Mouse (Mus musculus) ES-Bruce4 (cell line): ENCODE results near the gene Rps27l. TPM values are rescaled to one million over a fixed set of nuclear protein-coding genes. Genes with fewer than 3 reads are reported as not detected.

Source experiments
- H3K27ac ChIP-seq: 2 replicates; pipeline ENCODE4 v1.5.1; 2012; ENCODE audit warnings: low read length, inconsistent platforms; ENCODE audit not compliant: insufficient read depth
- H3K27me3 ChIP-seq: 2 replicates; pipeline ENCODE4 v1.6.1; 2012; ENCODE audit warnings: mild to moderate bottlenecking, low read length, inconsistent platforms; ENCODE audit not compliant: control insufficient read depth, poor library complexity, insufficient read depth, severe bottlenecking
- H3K36me3 ChIP-seq: 2 replicates; pipeline ENCODE4 v1.6.1; 2012; ENCODE audit warnings: inconsistent platforms, mild to moderate bottlenecking, low read length, moderate library complexity; ENCODE audit not compliant: control insufficient read depth, poor library complexity, insufficient read depth, severe bottlenecking
- H3K4me1 ChIP-seq: one replicate; pipeline ENCODE4 v1.8.1; 2011; ENCODE audit warnings: low read length; ENCODE audit not compliant: control insufficient read depth, insufficient read depth
- H3K4me3 ChIP-seq: 2 replicates; pipeline ENCODE4 v1.5.1; 2011; ENCODE audit warnings: low read depth, mild to moderate bottlenecking, low read length
- H3K9ac ChIP-seq: 2 replicates; pipeline ENCODE4 v1.6.1; 2012; ENCODE audit warnings: low read depth, mild to moderate bottlenecking, inconsistent platforms; ENCODE audit not compliant: poor library complexity, severe bottlenecking
- H3K9me3 ChIP-seq: replicated peaks from 2 replicates; pipeline ENCODE4 v1.6.1; 2012; ENCODE audit warnings: mild to moderate bottlenecking, low read length, inconsistent platforms; ENCODE audit not compliant: control insufficient read depth, poor library complexity, insufficient read depth, severe bottlenecking
- CTCF ChIP-seq: IDR thresholded peaks from one replicate; pipeline ENCODE4 v1.8.1; 2011; ENCODE audit warnings: low read depth, low read length
- EP300 ChIP-seq: IDR thresholded peaks from 2 replicates; pipeline ENCODE4 v1.6.1; 2011; ENCODE audit warnings: low read depth, low read length; ENCODE audit not compliant: insufficient read depth
- POLR2A ChIP-seq: IDR thresholded peaks from one replicate; pipeline ENCODE4 v1.8.1; 2011; ENCODE audit warnings: low read length; ENCODE audit not compliant: insufficient read depth
- polyA plus RNA-seq: library from polyadenylated mRNA; stranded (reverse); fragments of >200 nt; gene quantifications from 2 replicates; pipeline ENCODE4 v1.2.4, GENCODE M21; 2011; ENCODE audit warnings: low read depth; ENCODE audit not compliant: missing spikeins, insufficient read depth, insufficient read length

The Rps27l gene
- polyA plus RNA-seq, 1 experiment: 880 TPM

- H3K27ac ChIP-seq: no peak overlapping the region
- no peaks in the 10 kb centered on the region for H3K4me1 ChIP-seq
- no peaks in the 10 kb centered on the region for H3K27me3 ChIP-seq
- H3K4me3 ChIP-seq: no peak overlapping the region
- TF ChIP-seq POLR2A (no peak), EP300 (no peak), CTCF (no peak)
- H3K9me3 ChIP-seq: no peaks in the 10 kb centered on the region
- H3K36me3 ChIP-seq: no peaks in the 10 kb centered on the region
- H3K9ac ChIP-seq: no peak overlapping the region
These were observed 25.2 kb downstream of the Rps27l start for GRCm38 (mm10) chr9:66971116-66971515.

GRCm38 (mm10) chr9:66974721-66975225 lies 28.9 kb downstream of the Rps27l start:
- no peaks in the 10 kb centered on the region for H3K36me3 ChIP-seq
- TF ChIP-seq EP300 (no peak), POLR2A (no peak), CTCF (no peak)

GRCm38 (mm10) chr9:66975239-66975645 lies 29.4 kb downstream of the Rps27l start, which contains the start of gene Lactb:
Gene Lactb, minus strand, starts transcription at chr9:66975484.
- TF ChIP-seq EP300 (no peak), CTCF (no peak)
- no peak within 1 kb of the TSS for H3K27ac ChIP-seq
- H3K4me1 ChIP-seq: no peaks in the 10 kb centered on the region
- no peaks in the 10 kb centered on the region for H3K36me3 ChIP-seq
- H3K27me3 ChIP-seq: no peaks in the 10 kb centered on the region; the same call in 1 of the 2 replicates
- peak within 1 kb of the TSS; percentile 82 for H3K4me3 ChIP-seq
- H3K9me3 ChIP-seq: no peaks in the 10 kb centered on the region
- peak within 1 kb of the TSS; percentile 45 for H3K9ac ChIP-seq

More at GRCm38 (mm10) chr9:66974721-66975225, 28.9 kb downstream of the Rps27l start:
- peak overlapping the region; percentile 82 for H3K4me3 ChIP-seq
- no peaks in the 10 kb centered on the region for H3K9me3 ChIP-seq
- no peak overlapping the region for H3K27ac ChIP-seq
- no peaks in the 10 kb centered on the region; the same call in 1 of the 2 replicates for H3K27me3 ChIP-seq
- no peaks in the 10 kb centered on the region for H3K4me1 ChIP-seq
- peak overlapping the region; percentile 45 for H3K9ac ChIP-seq

- TF ChIP-seq EP300 (no peak), CTCF (no peak), POLR2A (no peak)
- Histone ChIP-seq H3K4me1 (no peaks in the 10 kb centered on the region), H3K4me3 (no peak overlapping the region), H3K27me3 (peaks cover 1% of the 10 kb centered on the region; the same call in 1 of the 2 replicates), H3K27ac (no peak overlapping the region), H3K36me3 (no peaks in the 10 kb centered on the region), H3K9ac (no peak overlapping the region), H3K9me3 (no peaks in the 10 kb centered on the region)
These were observed 31.2 kb downstream of the Rps27l start for GRCm38 (mm10) chr9:66977121-66977520.

DNA sequence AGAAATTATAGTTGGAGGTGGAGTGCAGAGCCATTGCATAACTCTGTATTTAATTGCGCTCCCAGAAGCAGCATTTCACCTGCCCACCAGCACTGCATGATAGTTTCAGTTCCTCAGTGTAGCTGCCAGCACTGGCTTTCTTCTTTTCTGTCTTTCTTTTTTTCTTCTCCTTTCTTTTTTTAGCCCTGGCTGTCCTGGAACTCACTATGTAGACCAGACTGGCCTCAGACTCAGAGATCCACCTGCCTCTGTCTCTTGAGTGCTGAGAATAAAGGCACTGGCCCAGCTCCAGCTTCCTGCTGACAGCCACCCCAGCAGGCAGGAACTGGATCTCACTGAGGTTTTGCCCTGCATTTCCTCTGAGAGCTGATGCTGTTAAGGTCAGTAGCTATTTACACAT lies 32.1 kb downstream of the Rps27l start:
- peaks cover 1% of the 10 kb centered on the region; the same call in 1 of the 2 replicates for H3K27me3 ChIP-seq
- H3K36me3 ChIP-seq: no peaks in the 10 kb centered on the region
- no peaks in the 10 kb centered on the region for H3K9me3 ChIP-seq
- H3K4me1 ChIP-seq: no peaks in the 10 kb centered on the region
- no peak overlapping the region for H3K4me3 ChIP-seq
- TF ChIP-seq CTCF (no peak), EP300 (no peak), POLR2A (no peak)
- H3K9ac ChIP-seq: no peak overlapping the region
- no peak overlapping the region for H3K27ac ChIP-seq

- Histone ChIP-seq H3K27ac (no peak overlapping the region), H3K4me1 (no peaks in the 10 kb centered on the region), H3K9me3 (no peaks in the 10 kb centered on the region), H3K9ac (no peak overlapping the region), H3K36me3 (no peaks in the 10 kb centered on the region), H3K27me3 (peaks cover 1% of the 10 kb centered on the region; the same call in 1 of the 2 replicates), H3K4me3 (no peak overlapping the region)
- no peak for TF ChIP-seq EP300
- no peak for TF ChIP-seq CTCF
- TF ChIP-seq POLR2A: no peak
These were observed 32.6 kb downstream of the Rps27l start for GRCm38 (mm10) chr9:66978468-66978867.
